Mouse (Mus musculus) lung, postnatal 0 days (tissue): ENCODE data around the gene Rbm26. TPM values are rescaled to one million over a fixed set of nuclear protein-coding genes. Genes with fewer than 3 reads are reported as not detected.

Source experiments
- ATAC-seq: fragments of 200-750 bp; cut with Nextera tagmentation; 2 replicates; pipeline ENCODE4 v1.8.0; 2017; ENCODE audit warnings: moderate library complexity
- DNase-seq: peaks from one replicate; pipeline ENCODE4 v3.0.0-alpha.2; 2016; ENCODE audit warnings: low spot score
- H3K27ac ChIP-seq: fragments of 300-500 bp; sonication (generic); 2 replicates; pipeline ENCODE4 v1.5.1; 2014; ENCODE audit warnings: antibody characterized with exemption, mild to moderate bottlenecking, low read length, mixed read lengths
- H3K27me3 ChIP-seq: fragments of 300-500 bp; sonication (generic); replicated peaks from 2 replicates; pipeline ENCODE4 v1.6.1; 2014; ENCODE audit warnings: low read length, mixed read lengths; ENCODE audit not compliant: insufficient read depth
- H3K36me3 ChIP-seq: fragments of 300-500 bp; sonication (generic); 2 replicates; pipeline ENCODE4 v1.6.1; 2014; ENCODE audit warnings: low read length, mixed read lengths; ENCODE audit not compliant: insufficient read depth
- H3K4me1 ChIP-seq: fragments of 300-500 bp; sonication (generic); 2 replicates; pipeline ENCODE4 v1.6.1; 2014; ENCODE audit warnings: antibody characterized with exemption, low read depth, low read length, mixed read lengths; ENCODE audit not compliant: insufficient read depth
- H3K4me2 ChIP-seq: fragments of 300-500 bp; sonication (generic); replicated peaks from 2 replicates; pipeline ENCODE4 v1.6.1; 2014; ENCODE audit warnings: low read depth, mild to moderate bottlenecking, low read length, moderate library complexity, mixed read lengths
- H3K4me3 ChIP-seq: fragments of 300-500 bp; sonication (generic); 2 replicates; pipeline ENCODE4 v1.5.1; 2014; ENCODE audit warnings: low read depth, low read length
- H3K9ac ChIP-seq: fragments of 300-500 bp; sonication (generic); replicated peaks from 2 replicates; pipeline ENCODE4 v1.6.1; 2014; ENCODE audit warnings: low read depth, mild to moderate bottlenecking
- H3K9me3 ChIP-seq: fragments of 300-500 bp; sonication (generic); 2 replicates; pipeline ENCODE4 v1.6.1; 2016; ENCODE audit warnings: low read length, mixed read lengths
- CTCF ChIP-seq: IDR thresholded peaks from 2 replicates; pipeline ENCODE4 v1.5.1; 2016; ENCODE audit warnings: antibody characterized with exemption, mild to moderate bottlenecking
- EP300 ChIP-seq: IDR thresholded peaks from 2 replicates; pipeline ENCODE4 v1.6.1; 2016; ENCODE audit warnings: antibody characterized with exemption, mild to moderate bottlenecking, control low read depth
- WGBS: fragments of 180-500 bp; shearing (Covaris S2); extraction: QIAGEN DNeasy Blood & Tissue Kit; methylation state at CpG from one replicate; pipeline ENCODE4 v1.1.7; 2014; 5-methylcytosine and 5-hydroxymethylcytosine counted together
- polyA plus RNA-seq: library from polyadenylated mRNA; unstranded; fragments of >200 nt; fragmentation: Nextera tagmentation; extraction: Ambion mirVana; gene quantifications from 2 replicates; pipeline ENCODE4 v1.2.1, GENCODE M21; 2015

Rbm26 gene
- polyA plus RNA-seq, 1 experiment from 2014 or later, result 22.8 TPM

DNA sequence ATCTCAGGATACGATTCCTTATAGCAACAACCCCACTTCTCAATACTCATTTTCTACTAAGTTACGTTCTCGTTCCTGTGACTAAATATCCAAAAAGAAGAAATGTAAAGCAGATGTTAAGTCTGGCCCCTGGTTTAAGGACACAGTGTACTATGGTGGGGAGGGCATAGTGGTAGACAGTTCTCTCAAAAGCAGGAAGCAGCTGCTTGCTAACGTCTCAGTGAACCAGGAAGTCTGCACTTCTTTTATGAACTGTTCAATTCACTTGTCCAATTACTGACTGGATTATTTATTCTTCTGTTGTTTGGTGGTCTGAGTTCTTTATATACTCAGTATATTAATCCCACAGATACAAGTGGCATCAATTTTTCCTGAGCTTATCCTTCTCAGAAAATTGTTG lies 12.3 kb downstream of the Rbm26 start:
- TF ChIP-seq CTCF, result no peak
- TF ChIP-seq EP300, result no peak
- Histone ChIP-seq H3K4me1 (no peaks in the 10 kb centered on the region), H3K36me3 (no peaks in the 10 kb centered on the region), H3K4me3 (no peak overlapping the region), H3K9ac (no peak overlapping the region), H3K4me2 (no peak overlapping the region), H3K9me3 (no peaks in the 10 kb centered on the region), H3K27me3 (no peaks in the 10 kb centered on the region), H3K27ac (no peak overlapping the region)
- ATAC-seq (no peak), DNase-seq (peak; percentile 25)
- WGBS, result 53% methylated on average over 4 of the region's 4 CpGs

DNA sequence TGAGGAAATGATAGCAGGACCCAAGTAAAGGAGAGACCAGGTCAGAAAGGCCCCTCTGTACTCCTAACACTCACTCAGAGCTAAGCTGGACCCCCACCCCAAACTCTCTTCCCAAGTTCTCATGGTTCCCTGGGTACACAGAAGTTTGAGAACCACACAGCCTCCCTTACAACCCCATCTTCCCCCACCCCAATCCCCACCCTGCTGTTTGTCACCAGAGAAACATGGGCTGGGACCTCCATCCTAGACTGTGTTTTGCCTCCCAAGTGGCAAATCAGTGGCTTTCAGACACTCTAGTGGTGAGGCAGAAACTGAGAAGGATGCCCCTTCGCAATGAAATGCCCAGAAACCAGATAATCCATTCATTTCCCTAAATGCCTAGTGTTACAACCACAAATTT lies 15.8 kb downstream of the Rbm26 start:
- peaks cover 3% of the 10 kb centered on the region; the same call in 1 of the 2 replicates for H3K36me3 ChIP-seq
- H3K4me1 ChIP-seq, result no peaks in the 10 kb centered on the region
- H3K4me3 ChIP-seq, result no peak overlapping the region
- no peak overlapping the region for H3K9ac ChIP-seq
- ATAC-seq (no peak), DNase-seq (no peak)
- no peak overlapping the region for H3K4me2 ChIP-seq
- H3K9me3 ChIP-seq, result no peaks in the 10 kb centered on the region
- H3K27me3 ChIP-seq, result no peaks in the 10 kb centered on the region
- H3K27ac ChIP-seq, result no peak overlapping the region
- 94% methylated on average over 1 of the region's 1 CpGs for WGBS
- TF ChIP-seq EP300 (no peak), CTCF (no peak)

DNA sequence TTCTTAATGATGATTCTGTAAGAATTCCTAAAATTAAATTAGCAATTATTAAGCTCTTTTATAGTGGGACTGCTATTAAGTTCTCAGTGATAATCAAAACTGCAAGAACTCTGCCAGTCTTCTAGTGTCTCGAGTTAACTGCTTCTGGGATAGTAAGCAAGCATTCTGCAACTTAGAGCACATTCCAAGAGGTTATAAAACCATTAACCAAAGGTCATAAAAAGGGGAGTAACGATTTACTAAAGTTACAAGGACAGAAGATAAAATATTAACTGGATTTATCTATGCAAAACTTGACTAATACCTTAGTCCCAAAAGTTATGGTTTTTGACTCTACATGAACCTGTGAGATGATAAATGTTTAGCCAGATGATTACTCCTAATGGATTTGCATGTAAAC lies 18.6 kb downstream of the Rbm26 start:
- Histone ChIP-seq H3K9me3 (no peaks in the 10 kb centered on the region), H3K4me2 (no peak overlapping the region), H3K4me1 (no peaks in the 10 kb centered on the region), H3K4me3 (no peak overlapping the region), H3K27ac (no peak overlapping the region), H3K36me3 (peaks cover 3% of the 10 kb centered on the region; the same call in 1 of the 2 replicates), H3K27me3 (no peaks in the 10 kb centered on the region), H3K9ac (no peak overlapping the region)
- no peak for DNase-seq
- 87% methylated on average over 2 of the region's 2 CpGs for WGBS
- TF ChIP-seq CTCF (no peak), EP300 (no peak)
- ATAC-seq, result no peak

DNA sequence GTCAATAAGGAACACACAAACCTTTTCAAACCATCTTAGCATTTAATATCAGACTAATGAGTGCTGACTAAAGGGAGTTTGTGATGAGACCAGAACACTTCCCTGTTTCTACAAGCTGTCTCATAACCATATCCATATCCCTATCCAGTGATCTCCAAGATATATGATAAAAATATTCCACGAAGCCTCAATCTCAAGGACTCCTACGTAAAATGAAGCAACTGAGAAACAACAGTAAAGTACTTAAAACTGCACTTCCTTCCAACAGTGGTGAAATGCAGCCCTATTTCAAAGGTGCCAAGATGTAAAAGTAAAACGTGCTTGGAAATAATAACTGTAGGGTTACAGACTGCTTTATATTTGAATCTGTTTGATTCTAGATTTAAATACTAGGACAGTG lies 43.1 kb downstream of the Rbm26 start:
- WGBS, result 96% methylated on average over 3 of the region's 3 CpGs

DNA sequence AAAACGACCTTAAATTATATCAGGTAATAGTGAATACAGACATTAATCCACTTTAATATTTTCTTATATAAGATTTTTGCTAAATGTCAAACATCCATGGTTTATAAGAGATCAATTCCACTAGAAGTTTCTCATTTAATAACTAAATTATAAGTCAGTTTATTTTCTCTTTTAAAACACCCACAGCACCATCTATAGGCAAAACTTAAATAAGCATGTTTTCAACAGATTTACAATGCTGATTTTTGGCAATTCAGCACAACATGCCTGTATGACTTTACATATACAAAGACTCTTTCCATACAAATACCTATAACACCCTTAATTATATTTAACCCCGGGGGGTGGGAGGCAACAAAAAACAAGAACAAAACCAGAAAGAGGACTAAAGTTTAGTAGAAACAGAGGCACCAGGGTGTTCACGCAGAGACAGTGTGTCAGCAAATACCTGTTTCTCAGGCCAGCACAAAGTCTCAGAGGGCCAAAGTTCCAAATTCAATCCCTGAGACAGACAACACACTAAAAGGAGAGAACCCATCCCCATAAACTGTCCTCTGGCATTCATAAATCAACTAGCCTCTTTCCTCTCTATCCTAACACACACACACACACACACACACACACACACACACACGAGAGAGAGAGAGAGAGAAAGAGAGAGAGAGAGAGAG lies 49.3 kb downstream of the Rbm26 start:
- no peak overlapping the region for H3K4me3 ChIP-seq
- ATAC-seq (no peak), DNase-seq (peak; percentile 15)
- H3K9ac ChIP-seq, result no peak overlapping the region
- no peaks in the 10 kb centered on the region for H3K9me3 ChIP-seq
- 83% methylated on average over 4 of the region's 4 CpGs for WGBS
- no peak overlapping the region for H3K27ac ChIP-seq
- no peak for TF ChIP-seq CTCF
- H3K4me2 ChIP-seq, result no peak overlapping the region
- no peaks in the 10 kb centered on the region for H3K27me3 ChIP-seq
- H3K36me3 ChIP-seq, result peaks cover 9% of the 10 kb centered on the region; the same call in 1 of the 2 replicates
- no peaks in the 10 kb centered on the region for H3K4me1 ChIP-seq

More for the DNA sequence above, 43.1 kb downstream of the Rbm26 start:
- H3K4me3 ChIP-seq, result no peak overlapping the region
- TF ChIP-seq EP300 (no peak), CTCF (no peak)
- H3K4me1 ChIP-seq, result no peaks in the 10 kb centered on the region
- ATAC-seq (no peak), DNase-seq (no peak)
- H3K4me2 ChIP-seq, result no peak overlapping the region
- no peak overlapping the region for H3K27ac ChIP-seq
- H3K9me3 ChIP-seq, result no peaks in the 10 kb centered on the region
- no peaks in the 10 kb centered on the region for H3K27me3 ChIP-seq
- H3K36me3 ChIP-seq, result no peaks in the 10 kb centered on the region
- H3K9ac ChIP-seq, result no peak overlapping the region

DNA sequence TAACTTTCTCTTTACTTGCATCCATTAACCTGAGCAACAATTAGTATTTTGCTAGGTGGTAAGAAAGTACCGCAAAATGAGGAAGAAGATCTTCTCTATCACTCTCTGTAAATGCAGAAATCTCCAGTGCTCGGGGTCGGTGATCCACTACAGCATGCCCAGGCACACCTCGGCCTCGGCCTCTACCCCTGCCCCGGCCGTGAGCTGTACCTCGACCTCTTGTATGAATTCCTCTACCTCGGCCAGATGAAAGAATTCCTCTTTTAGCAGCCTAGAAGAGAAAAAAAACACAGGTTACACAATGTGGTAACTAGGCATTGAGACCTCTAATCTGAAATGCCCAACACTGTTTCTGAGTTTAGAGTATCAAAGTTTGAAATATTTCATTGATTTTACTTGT lies 52.6 kb downstream of the Rbm26 start:
- no peak for TF ChIP-seq CTCF
- TF ChIP-seq EP300, result no peak

DNA sequence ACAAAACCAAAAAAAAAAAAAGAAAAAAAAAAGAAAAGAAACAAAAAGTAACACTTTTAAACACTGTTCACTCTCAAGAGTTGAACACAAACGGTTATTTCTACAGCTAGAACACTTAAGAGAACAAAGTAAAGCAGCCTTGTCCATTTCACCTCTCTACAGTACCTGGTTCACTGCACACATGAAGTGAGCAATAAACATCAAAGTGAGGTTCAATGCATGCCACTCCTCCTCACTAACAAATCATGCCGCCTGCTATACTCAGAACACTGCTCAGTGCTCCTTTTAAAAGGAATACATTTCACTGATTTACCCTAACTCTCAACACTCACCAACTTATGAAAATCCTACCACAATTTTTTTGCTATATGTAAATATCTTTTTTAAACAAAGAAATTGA lies 61.7 kb downstream of the Rbm26 start:
- TF ChIP-seq EP300 (no peak), CTCF (no peak)
- Histone ChIP-seq H3K36me3 (0 out of 2 replicates have a peak, but pooled peaks cover 12% of the 10 kb centered on the region), H3K9ac (no peak overlapping the region), H3K27me3 (no peaks in the 10 kb centered on the region), H3K27ac (no peak overlapping the region), H3K9me3 (no peaks in the 10 kb centered on the region), H3K4me2 (no peak overlapping the region), H3K4me3 (no peak overlapping the region), H3K4me1 (no peaks in the 10 kb centered on the region)
- ATAC-seq, result no peak
- no peak for DNase-seq
- 72% methylated on average over 2 of the region's 2 CpGs for WGBS

More for the DNA sequence above, 52.6 kb downstream of the Rbm26 start:
- no peak overlapping the region for H3K4me2 ChIP-seq
- ATAC-seq (no peak), DNase-seq (no peak)
- no peaks in the 10 kb centered on the region for H3K4me1 ChIP-seq
- H3K9ac ChIP-seq, result no peak overlapping the region
- WGBS, result 90% methylated on average over 9 of the region's 9 CpGs
- H3K27me3 ChIP-seq, result no peaks in the 10 kb centered on the region
- no peak overlapping the region for H3K27ac ChIP-seq
- H3K9me3 ChIP-seq, result no peaks in the 10 kb centered on the region
- peaks cover 19% of the 10 kb centered on the region; the same call in 1 of the 2 replicates for H3K36me3 ChIP-seq
- no peak overlapping the region for H3K4me3 ChIP-seq
